Mouse (Mus musculus): Measurements from ENCODE around the gene Fam181b. TPM values are rescaled to one million over a fixed set of nuclear protein-coding genes. Genes with fewer than 3 reads are reported as not detected.

Gene Fam181b
- total RNA-seq (2023) = not detected in 2 replicates

GRCm38 (mm10) chr7:93079785-93080730, at the start of gene Fam181b:
Gene Fam181b (plus strand): TSS chr7:93079865.

Other genes starting within 250 kb of the Fam181b start
- gene Ddias, start 205.6 kb upstream of the Fam181b start, total RNA-seq (2023) = 4.9 and 6.0 TPM in 2 replicates
- gene Prcp, start 205.4 kb upstream of the Fam181b start, total RNA-seq (2023) = 21.6 and 21.7 TPM in 2 replicates